Mouse (Mus musculus): Measurements from ENCODE around the gene Cx3cr1.
A peak's percentile ranks its signal among the peaks of the same experiment; 100 is the strongest.

The Cx3cr1 gene

DNA sequence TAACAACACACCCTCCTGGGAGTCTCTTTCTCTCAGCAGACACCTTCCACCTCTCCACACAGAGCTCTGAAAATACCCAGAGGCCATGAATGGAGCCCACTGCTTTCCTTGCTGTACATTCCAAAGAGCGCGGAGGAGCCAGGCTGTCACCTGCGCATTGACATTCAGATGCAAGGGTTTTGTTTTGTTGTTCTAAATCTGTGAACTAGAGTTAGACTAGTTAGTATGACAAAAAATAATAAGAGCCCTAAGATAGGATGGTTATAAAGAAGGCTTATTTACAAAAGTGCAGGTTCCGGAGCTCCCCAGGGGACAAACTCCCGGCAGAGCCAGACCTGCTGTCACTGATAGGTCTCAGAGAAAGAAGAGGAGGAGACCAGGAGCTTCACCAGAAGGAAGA lies 78.4 kb downstream of the Cx3cr1 start:
- no peak for DNase-seq

DNA sequence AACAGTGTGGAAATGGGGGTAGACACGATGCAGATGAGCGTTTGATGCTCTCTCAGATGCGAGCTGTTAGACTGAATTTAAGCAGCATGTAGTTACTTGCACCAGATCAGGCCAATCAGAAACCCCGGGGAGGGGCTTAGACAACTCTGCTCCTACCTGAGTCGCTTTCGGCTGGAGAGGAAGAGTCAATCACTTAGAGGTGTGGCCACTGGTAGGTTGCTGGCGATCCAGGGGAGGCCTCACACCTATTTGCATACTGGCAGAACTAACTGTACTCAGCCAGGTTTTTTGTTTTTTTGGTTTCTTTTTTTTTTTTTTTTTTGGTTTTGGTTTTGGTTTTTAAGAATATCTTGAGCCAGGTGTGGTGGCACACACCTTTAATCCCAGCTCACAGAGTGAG lies 81.4 kb downstream of the Cx3cr1 start:
- no peak for DNase-seq

DNA sequence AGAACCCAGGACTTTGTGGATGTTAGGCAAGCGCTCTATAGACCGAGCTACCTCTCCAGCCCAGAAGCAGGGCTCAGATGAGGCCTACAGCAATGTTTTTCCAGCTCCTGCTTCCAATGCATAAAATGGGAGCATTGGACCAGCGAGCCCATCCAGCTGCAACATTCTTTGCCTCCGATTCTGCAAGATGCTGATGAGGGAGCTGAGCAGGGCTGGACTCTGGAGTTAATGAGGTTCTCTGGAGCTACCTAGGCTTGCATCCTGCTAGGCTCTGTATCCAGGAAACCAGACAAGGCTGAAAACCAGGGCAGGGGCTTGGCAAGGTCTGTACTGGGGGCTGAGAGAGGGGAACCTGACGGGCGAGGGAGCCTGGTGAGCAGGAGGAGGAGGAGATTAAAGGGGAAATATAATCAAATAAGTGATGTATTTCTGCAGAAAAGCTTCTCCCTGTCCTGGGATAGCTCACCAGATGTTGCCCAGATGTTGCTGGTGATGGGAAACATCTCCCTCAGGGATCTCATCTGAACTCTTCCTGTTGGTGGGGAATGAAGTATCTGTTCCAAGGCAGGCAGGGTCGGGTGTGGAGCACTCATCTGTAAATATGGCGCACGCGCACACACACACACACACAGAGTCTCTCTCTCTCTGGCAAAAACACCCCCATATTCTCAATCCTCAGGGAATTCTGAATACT lies 83.7 kb downstream of the Cx3cr1 start:
- DNase-seq, result no peak

DNA sequence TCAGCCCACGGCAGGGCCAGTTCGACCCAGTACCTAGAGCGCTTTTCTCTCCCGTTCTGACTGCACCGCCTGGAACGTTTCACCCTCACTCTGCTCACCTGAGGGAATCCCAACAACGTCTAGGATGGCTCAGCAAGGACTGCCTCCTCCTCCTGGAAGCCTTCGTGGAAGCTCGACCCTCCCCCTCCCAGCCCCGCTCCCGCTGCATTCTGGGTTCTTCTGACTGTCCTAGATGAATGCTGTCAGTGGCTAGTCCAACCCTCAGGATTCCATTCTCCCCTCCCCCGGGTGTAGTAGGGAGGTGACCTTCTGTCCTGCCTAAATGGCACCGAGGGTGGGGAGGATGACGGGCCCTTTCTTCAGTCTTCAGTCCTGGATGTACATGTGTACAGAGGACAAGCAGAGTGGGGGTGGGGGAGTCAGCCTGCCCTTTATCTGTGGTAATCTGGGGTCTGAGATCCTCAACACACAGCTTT lies 85.1 kb downstream of the Cx3cr1 start, which contains the start of gene Csrnp1:
Gene Csrnp1, minus strand, starts transcription at position 123 of the 476 bp plus-strand sequence.
- DNase-seq, result peak; percentile 52

DNA sequence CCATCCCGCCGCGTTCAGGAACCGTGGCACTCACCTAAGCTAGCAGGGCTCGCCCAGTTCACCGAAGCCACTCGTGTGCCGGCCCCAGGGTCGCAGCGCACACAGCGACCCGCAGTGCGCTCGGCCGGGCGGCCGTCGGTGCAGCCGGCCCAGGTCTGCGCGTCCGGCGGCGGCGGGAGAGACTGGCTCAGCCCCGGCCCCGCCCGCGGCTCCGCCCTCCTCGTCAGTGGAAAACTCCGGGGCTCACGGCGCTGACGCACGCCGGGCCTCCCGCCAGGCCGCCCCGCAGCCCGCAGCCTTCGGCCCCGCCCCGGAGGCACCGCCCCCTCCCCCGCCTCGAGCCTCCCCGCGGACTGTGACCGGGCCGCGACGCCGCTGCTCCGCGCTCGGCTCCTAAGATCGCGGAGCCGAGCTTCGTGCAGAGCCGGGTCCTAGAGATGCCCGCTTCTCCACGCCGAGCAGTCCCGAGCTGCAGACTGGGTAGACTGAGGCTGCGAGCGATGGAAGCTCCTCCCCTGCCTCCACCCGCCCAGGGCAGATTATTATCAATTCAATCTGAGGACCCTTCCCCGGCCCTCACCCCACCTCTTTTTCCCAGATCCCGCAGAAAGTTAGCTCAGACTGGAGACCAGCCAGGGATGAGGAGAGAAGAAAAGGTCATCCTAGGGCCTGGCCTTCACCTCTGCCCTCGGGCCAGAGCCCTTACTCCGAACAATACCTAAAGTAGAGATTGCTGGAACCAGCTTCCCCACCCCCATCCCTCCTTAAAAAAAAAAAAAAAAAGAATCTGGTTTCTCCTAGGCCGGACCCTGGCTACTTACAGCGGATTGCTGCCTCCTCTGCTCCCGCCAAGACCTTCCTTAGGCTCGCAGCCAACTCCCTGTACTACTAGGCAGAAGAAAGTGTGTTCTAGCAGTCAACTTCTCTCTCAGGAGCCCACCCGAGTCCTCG lies 85.8 kb downstream of the Cx3cr1 start:
- DNase-seq, result peak; percentile 95

DNA sequence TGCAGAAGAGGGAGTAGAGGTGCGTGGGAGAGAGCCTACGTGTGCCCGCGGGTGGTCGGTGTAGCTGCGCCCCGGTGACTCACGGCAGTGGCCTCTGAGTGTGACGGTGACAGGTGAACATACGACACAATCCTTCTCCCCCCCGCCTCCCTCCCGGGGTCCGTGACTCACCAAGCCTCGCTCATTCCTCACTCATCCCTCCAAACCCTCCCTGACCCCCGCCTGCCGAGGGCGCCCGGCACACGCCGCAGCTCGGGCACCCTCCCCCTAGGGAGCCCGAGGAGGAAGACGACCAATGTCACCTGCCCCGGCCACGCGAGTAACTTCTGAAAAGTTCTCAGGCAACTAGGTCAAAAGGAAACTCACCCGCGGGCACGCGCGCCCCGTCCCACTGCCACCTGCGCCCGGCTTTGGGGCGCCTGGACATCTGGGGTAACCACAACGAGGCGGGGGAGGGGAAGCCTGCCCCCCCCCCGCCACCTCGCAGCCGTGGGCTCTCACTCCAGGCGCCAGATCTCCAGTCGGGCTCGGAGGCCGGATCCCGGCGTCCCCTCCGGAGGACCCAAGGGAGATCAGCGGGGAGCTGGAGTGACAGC lies 86.6 kb downstream of the Cx3cr1 start:
- DNase-seq, result peak; percentile 68

DNA sequence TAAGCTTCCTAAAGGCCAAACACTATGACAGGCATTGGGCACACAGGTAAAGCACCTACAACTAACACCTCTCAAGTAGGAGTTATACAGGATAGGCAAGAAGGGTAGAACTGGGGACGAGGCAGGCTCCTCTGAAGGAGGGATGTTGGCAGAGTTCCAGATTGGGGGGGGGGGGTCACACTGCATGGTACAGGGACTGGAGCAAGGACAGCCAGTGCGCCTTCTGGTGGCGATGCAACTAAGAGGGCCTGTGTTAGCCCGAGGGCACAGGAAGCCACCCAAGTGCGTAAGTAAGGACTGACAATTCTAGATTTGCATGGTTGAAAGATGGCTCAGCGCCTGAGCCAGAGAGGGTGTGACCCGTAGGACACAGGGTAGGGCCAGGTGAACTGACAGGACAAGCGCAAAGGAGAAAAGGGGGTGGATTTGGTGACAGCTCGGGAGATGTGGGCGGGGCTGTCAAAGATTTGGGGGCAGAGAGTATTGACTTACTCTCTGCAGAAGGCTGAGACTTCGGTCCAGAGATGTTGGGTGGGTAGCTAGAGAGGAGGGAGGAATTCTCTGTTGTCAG lies 87.4 kb downstream of the Cx3cr1 start:
- DNase-seq, result peak; percentile 86

DNA sequence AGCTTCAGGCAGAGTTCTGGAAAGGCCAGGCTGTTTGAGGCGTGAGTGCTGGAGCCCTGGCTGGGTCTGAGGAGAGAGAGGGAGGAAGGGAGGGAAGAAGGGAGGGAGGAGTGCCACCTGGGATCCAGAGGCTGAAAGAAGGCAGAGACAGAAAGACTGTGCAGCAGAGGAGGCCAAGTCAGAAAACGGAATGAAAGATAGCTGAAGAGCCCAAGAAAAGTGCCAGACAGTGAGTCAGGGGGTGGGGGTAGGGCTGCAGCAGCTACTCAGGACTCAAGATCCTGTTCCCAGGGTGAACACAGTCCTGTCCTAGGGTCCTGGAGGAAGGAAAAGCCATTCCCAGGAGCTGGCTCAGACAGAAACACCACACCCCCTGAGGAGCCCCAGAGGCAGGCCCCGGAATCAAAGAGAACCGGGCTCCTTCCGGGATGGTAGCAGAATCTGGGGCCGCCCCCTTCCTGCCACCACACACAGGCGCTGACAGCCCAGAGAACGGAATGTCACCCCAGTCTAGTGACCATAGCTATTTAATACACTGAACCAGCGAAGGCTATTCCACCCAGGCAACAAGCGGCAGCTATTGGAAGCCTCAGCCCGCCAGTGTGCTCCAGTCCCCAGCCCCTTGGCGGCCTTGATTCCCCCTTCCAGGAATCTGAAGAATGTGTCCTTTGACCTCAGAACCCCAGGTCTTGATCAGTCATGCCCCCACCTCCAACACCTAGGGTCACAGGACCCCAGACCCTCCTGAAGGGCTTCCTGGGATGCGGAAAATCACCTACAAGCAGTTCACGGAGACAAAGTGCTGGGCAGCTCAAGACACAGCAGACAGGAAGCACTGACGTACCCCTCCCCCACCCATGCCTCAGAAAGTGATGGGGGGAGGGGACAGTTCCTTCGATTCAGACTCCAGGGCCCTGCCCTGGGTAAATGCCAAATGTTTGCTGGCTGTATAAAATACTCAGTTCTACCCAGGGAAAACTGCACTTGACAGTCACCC lies 88.2 kb downstream of the Cx3cr1 start:
- peak; percentile 92 for DNase-seq

DNA sequence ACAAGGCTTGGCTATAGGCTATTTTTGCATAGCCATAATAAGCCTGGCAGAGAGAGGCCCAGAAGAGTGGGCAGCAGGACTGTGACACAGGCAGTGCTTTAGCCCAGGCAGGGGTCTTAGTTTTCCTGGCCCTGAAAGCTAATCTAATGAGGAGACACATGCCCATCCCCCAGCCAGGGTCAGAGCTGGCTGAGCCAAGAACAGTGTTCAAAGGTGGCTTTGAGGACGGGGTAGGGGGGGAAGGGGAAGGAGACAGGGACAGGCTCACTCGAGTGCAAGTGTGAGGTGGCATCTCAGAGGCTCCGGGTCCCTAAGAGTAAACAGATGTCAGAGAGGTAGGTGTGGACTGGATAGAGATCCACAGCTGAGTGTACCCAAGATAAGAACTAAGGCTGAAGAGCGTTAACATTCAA lies 88.9 kb downstream of the Cx3cr1 start:
- peak; percentile 42 for DNase-seq

DNA sequence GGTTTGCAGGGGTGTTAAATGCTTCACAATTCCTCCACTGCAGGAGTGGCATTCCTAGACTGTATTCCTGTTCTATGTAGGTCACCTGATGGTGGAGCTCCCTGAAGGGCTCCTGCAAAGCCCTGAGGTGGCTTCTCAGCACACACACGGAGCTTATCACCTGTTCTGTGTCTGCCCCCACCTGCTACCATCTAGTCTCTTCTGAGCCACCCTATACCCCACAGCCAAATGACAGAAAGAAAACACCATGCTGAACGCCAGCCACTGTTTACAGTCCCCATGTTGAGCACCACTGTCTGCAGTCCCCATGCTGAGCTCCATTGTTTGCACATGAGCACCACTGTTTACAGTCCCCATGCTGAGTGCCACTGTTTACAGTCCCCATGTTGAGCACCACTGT lies 89.9 kb downstream of the Cx3cr1 start:
- no peak for DNase-seq

DNA sequence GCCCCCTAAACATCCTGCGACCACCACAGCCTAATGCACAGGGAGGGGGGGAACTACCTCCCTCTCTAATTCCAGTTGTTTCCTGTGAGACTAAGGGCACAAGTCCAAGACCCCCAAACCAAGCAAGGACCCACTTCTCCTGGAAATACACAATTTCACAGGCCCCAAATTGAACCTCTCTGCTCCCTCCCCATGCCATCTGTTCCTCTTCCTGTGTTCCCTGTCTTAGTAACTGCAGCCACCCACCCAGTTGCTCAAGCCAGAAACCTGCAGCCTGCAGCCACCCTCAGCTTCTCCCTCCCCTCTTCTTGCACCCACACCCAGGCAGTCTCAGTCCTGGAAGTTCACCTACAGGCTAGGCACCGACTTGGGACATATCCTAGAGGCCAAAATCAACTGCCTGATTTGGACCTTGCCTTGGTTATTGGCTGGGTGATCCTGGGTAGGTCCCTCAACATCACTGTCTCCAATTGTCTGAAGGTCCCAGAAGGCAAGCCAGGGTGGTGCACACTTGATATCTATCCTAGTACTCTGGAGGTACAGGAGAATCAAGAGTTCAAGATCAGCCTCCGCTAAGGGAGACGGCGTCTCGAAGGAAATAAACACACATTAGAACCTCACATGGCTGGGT lies 90.8 kb downstream of the Cx3cr1 start:
- DNase-seq, result no peak

DNA sequence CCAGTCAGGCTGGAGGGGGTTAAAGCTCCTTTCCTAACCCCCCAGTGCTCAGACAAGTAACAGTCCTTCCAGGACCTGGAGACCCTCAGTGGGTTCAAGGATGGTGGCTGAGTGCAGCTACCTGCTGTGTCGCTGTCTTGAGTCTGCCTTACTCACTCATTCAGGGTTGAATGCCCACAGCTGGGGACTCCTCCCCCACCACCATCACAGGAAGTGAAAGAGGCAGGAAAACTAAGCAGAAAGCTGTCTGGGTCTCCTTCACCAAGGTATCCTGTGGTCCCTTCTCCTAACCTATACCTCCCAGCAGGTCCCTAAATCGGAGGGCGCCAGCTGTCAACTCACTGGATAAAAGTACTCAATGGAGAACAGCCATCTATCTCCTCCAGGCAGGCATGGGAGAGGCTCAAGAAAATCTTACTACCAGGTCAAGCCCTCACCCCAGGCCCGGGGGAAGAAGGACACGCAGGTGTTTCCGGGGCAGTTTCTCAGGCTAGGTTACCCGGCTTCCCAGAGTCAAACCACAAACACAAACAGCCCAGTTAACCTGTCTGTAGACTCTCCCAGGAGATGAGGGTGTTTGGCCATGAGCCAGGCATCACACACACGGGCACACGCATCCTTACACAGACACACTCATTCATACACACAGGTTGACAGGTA lies 91.4 kb downstream of the Cx3cr1 start:
- DNase-seq, result no peak

DNA sequence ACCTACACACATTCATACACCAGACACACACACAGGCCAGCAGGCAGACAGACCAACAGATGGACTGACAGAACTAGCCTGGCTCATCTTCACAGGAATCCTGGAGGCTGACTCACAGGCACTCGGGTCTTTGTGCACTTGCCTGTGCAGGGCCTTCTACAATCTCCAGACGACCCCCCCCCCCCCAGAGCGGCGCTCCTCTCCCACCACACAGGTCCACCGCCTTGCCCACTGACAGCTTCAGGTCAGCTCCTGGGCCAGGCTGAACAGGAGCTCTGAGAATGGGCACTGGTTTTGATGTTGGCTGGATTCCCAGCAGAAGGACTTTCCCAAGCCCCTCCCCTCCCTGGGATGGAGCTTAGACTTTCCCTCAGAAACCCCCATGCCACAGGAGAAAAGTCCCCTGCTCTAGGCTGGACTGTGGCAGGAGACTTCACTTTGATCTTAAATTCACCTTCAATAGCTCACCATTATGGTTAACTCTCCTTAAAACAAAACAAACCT lies 92.1 kb downstream of the Cx3cr1 start:
- DNase-seq, result peak; percentile 53

DNA sequence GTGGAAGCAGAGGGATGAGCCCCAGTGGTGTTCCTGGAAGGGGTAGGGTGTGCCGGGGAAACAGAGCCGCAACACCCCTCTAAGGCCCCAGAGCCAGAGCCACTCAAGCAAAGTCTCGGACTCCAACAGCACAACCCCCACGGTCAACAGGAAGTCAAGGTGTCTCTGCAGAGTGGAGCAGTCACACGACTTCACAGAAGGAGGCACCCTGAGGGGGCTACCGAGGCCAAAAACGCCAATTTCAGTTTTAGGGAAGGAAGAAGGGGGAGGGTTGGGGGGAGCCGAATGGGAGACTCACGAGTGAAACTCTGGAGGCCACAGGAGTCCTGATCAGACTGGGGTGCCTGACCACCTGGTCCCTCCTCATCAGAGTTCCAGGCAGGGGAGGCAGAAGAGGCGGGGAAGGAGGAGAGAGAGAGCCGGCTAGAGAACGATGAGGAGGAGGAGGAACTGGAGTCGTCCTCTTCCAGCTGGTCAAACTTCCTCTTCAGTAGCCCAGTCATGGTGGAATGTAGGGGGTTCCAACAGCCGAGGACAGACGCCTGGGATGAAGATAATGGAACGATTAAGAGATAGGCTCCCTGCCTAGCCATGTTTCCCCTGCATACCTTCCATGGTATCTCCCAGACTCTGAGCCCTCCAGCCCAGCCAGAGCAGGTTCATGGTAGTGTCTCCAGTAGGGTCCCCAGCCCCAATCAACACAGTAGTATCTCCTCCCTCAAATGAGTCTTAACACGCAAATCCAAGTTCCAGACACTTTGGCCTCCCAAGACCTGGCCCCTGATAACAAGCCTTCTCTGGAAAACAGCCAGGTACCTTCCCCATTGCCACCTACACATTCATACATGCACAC lies 92.7 kb downstream of the Cx3cr1 start:
- no peak for DNase-seq

DNA sequence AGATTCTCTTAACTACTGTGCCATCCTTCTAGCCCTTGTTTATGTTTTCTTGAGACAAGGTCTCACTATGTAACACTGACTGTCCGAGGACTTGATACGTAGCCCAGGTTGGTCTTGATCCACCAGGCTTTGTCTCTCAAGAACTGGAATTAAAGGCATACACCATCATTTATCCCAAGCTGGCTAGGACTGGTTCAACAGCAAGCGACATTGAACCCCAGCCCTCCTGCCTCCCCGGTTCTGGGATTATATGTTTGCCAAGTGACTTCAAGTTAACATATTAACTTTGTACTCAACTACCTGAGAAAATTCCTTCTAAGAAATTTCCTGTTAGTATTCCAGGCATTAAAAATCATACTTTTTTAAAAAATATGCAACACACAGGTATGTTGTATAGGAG lies 94.4 kb downstream of the Cx3cr1 start:
- no peak for DNase-seq

DNA sequence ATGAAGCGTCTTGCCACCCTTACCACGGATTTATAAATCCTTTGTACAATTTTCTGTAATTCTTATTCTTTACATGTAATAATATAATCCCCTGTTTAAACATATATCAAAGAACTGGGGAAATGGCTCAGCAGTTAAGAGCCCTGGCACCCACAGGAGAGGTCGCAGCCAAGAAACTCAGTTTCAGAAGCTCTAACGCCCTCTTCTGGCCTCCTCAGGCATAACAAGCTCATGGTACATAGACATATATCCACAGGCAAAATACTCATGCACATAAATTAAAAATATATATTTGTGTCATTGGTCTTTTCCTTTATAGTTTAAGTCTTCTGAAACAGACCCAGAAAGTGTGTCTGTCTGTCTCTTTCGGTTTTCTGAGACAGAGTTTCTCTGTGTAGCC lies 95.1 kb downstream of the Cx3cr1 start:
- no peak for DNase-seq

DNA sequence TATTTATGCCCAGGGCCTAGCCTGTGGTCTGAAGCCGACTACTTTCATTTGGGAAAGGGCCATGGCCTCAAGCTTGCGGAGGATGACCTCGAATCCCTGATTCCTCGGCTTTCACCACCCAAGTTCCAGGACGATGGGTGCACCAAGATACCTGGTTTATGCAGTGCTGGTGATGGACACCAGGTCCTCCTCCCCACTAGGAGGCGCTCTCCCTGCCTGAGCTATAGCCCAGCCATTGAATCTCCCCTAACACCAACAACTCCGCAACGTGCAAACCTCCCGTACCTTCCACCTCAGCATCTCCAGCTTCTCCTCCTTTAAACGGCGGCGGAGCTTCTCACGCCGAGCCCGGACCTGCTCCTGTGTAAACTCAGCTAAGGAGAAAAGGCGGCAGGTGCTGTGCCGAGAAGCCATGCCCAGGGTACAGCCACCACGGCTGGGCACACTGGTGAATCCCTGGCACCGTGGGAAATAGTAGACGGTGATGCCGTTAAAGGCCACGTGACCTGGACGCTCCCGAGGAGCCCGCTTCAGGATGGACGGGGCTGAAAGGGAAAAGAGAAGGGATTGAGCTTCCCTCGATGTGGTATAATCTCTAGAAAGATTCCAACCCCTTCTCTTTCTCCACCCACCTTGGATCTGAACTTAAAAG lies 95.7 kb downstream of the Cx3cr1 start:
- DNase-seq, result no peak

DNA sequence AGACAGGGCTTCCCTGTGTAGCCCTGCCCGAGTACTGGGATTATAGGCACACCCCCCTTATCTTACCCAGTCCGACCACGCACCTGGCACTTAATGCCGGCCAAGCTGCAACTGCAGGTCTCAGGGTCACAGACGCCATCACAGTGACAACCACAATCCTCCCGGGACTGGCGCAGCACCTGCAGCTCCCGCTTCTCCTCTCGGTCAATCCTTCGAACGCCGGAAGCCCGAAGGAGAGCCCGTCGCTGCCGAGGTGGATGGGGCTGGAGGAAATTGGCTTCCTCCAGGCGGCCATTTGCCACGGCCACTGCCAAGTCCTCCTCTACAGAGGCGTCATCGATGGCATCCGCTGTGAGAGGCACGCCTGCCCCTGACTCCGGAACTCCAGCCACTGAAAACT lies 96.4 kb downstream of the Cx3cr1 start:
- DNase-seq, result peak; percentile 41

DNA sequence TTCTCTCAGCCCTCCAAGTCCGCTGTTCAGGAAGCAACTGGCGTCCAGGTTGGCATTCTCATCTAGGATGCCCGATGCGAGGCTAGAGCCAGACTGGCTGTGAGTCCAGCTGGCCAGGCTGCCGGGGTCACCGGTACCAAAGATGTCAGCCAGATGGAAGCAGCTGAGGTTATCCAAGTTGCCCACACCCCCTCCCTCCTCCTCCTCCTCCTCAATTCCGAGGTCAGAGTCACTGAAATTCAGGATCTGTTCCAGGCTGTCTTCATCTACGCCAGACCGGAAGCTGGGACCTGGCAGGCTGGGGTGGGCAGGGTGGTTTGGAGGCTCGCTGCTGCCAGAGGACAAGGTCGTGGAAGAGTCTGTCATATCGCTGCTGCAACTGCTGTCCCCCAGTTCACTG lies 97.1 kb downstream of the Cx3cr1 start:
- peak; percentile 42 for DNase-seq

Measured in lung, postnatal 10 days (tissue).